Mouse (Mus musculus) kidney, adult 9 months (tissue): ENCODE measurements around the gene Tex13b.
"Not testable (repeated sequence)": the region's sequence is repeated elsewhere in the genome, so short reads cannot be mapped to it uniquely, and the experiment has no call there.

Experiments used
- DNase-seq: peaks from one replicate; pipeline ENCODE4 v3.0.0; 2022

Gene Tex13b

DNA sequence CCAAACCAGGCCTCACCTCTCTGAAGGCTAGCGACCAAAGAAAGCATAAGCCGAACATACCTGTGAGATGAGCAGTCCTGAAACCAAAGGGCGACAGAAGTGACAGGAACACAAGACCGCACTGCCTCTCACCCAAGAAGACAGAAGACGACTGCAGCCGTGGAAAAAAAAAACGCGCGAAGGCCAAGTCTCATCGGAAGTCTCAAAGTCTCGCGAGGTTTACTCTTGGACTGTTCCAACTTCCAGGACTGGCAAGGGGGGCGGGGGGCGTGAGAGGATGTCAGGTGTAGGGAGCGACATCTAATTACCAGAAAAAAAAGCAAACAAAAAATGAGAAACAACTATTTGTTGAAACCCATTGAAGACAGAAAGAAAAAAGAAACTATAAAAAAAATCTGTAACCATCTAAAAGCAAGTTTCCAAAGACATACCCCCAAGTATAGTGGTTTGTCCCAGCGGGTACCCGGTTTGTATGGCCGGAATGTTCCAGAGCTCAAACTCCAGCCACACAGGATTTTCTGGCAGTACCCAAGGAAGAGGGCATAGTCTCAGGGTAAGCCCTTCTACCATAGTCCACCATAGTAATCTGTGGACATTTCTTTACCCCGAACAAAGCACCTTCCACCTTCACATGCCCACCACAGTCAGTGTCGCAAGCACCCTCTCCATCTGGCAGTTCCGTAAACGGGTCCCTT lies at the start of gene Tex13b:
Tex13b (minus strand) TSS at position 122 of the 695 bp plus-strand sequence.
- no peak for DNase-seq

DNA sequence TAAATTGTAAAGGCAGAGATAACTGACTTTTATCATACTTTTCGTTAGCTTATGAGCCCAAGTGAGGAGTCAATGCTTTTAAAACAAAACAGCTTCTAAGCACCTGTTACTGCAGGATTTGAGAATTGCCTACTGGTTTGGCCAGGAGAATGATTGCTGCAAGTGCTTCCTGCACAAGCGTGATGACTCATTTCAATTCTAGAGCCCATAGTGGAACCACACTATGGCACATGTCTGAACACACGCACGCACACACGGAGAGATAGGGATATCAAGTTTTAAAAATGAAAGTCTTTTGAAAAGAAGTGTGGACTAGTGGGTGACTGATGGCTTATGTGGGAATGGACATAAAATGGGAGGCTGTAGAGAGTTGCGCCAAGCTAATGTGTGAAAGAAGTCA lies 49.5 kb upstream of the Tex13b start:
- DNase-seq = no peak

DNA sequence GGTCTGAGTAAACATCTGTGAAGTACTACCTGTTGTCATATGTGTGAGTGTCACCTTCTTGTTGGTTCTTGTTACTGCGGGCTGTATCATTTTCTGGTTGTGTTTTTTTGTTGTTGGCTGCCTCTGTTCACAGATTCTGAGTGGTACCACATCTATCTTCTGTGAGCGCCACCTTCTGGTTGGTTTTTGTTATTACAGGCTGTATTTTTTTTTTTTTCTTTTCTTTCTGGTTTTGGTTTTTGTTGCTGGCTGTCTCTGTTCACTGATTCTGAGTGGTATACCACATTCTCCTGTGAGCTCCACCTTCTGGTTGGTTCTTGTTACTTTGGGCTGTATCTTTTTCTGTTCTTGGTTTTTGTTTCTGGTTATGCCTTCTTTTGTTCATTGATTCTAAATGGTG lies 44.2 kb upstream of the Tex13b start:
- DNase-seq = peak; percentile 18

DNA sequence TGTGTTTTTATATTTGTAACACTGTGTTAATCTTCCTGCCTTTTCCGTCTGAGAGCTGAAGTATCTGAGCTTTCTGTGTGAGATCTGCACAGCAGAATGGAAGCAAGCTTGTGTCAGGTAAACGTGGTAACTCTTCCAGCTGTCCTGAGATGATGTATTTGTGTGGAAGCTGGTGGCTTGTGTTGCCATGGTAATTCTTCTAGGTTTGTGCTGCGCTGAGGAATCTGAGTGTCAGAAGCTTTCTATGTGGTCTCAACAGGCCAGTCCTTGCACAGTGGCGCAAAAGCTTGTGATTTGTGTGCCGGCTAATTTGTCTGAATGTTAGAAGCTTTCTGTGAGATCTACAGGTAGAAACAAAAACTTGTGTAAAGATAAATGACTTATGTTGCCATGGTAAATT lies 43.8 kb upstream of the Tex13b start:
- not testable (repeated sequence) for DNase-seq

DNA sequence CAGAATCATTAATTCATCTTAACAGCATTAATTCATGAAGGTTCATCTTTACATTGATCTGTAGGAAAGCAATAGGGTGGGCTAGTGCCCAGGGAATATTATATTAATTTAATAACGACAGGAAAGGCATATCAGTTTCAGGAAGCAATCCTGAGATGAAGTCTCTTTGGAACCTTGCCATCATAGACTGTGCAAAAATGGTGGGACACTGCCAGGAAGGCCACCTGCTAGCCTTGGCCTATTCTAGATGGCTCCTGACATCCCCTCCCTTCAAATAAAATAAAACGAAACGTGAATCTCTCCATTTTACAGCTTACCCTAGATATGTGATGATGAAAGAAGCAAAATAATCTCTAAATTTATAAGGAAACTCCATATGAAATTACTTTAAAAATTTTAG lies 41.3 kb upstream of the Tex13b start:
- DNase-seq = no peak

DNA sequence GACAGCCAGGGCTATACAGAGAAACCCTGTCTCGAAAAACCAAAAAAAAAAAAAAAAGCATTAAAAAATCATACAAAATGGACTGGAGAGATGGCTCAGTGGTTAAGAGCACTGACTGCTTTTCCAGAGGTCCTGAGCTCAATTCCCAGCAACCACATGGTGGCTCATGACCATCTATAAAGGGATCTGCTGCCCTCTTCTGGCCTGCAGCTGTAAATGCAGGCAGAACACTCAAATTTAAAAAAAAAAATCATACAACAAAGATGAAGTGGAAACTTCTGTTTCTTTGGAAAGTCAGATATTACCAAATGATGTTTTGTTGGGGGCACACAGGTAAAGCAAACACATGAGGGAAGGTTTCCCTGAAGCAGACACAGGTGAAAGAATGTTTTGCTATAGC lies 32.2 kb upstream of the Tex13b start:
- DNase-seq = not testable (repeated sequence)

DNA sequence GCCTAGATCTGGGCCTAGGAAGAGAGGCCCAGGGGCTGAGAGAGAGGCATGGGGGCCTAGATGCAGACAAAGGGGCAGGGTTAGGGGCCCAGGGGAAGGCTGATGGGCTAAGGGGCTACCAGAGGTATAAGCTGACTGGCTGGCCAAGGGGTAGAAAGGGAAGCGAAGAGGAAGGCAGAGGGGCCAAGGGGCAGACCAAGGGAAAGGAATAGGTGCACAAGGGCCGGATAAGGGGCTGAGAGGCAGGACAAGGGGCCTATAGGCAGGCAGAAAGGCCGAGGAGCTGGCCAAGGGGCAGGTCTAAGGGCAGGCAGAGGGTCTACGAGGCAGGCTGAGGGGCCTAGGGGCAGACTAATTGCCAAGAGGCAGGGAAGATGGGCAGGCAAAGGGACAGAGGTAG lies 26.7 kb upstream of the Tex13b start:
- no peak for DNase-seq

DNA sequence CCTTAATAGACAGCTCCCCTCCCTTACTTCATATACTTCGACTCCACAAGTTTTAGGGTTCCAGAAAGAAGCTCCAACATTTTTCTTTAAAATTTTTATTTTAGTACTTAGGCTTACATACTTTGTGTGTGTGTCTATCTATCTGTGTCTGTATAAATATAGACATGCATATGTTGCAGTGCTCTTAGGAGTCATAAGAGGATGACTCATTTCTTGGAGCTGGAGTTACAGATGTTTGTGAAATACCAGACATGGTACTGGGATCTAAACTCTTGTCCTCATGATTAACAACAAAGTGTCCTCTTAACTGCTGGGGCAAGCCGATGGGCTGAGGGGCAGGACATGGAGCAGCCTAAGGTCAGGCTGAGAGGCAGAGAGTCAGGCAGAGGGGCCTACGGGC lies 24.8 kb upstream of the Tex13b start:
- DNase-seq = no peak

DNA sequence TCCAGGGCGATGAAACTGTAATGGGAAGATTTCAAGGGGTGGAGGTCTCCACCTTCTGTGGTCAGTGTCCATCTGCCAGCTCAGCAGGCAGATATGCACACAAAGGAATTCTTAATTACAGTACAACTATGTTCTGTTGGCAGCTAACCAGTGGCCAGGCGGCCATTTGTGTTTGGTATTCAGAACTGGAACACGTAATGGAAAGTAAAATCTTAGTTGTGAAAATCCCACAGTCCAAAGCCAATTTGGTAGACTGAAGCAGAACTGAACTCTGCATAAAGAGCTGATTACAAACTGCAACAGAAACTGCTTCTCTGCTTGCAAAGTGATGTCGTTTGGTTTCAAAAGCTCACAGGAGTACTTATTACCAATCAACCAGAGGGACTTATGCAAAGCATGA lies 18.5 kb upstream of the Tex13b start:
- no peak for DNase-seq

DNA sequence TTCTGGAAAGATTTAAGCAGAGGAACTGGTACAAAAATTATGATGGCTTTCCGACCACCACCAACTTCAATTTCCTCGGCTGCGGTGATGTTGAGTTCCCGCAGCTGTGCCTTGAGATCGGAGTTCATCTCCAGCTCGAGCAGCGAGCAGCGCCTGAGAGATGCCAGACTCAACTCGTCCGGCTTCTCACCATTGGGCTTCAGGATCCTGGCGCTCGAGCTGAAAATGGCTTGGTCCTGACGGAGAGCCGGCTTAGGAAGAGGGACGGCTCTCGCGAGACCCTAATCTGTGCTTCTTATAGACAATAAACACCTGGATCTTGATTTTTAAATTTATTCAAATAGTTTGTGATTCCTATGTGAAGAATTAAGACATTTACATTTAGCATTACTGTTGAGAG lies 9.1 kb upstream of the Tex13b start:
- DNase-seq = no peak

DNA sequence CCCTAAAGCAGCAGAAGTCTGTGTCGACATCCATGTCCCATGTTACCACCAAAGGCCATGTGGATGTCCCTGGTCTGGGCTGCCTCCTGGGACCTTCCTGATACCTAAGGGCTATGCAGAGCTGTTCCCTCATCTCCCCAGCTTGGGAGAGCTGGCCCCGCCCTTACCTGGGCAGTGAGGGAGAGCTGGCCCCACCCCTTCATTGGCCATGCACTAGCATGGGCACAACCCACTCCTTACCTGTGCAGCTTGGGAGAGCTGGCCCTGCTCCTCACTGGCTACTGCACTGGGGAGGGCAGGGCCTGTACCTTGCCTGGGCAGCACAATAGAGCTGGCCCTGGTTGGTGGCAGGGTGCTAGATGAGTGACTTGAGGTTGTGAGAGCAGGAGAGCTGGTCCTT lies 7.9 kb downstream of the Tex13b start:
- DNase-seq = no peak

DNA sequence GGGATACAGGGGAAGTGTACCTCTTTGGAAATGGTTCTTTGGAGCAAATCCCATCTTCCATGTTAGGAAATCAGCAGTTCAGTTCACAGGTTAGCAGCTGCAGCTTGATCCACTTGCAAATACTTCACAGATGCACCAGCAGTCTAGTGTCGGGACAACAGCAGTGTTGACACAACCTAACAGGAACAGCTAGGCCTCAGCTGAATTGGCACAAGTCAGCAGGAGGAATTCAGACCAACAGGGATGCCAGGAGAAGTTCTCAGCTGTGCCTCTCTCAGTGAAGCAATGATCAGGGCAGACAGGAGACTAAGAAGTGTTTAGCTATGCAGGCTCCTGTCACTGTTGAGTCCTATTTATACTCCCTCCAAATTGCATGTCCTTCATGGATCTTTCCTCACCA lies 43.4 kb downstream of the Tex13b start:
- DNase-seq = no peak
